Mouse (Mus musculus): ENCODE results near the gene Pgp. TPM values are rescaled to one million over a fixed set of nuclear protein-coding genes. Genes with fewer than 3 reads are reported as not detected.
A peak's percentile ranks its signal among the peaks of the same experiment; 100 is the strongest.

The Pgp gene
- polyA plus RNA-seq, 1 experiment from 2014 or later, result 65.2 TPM

DNA sequence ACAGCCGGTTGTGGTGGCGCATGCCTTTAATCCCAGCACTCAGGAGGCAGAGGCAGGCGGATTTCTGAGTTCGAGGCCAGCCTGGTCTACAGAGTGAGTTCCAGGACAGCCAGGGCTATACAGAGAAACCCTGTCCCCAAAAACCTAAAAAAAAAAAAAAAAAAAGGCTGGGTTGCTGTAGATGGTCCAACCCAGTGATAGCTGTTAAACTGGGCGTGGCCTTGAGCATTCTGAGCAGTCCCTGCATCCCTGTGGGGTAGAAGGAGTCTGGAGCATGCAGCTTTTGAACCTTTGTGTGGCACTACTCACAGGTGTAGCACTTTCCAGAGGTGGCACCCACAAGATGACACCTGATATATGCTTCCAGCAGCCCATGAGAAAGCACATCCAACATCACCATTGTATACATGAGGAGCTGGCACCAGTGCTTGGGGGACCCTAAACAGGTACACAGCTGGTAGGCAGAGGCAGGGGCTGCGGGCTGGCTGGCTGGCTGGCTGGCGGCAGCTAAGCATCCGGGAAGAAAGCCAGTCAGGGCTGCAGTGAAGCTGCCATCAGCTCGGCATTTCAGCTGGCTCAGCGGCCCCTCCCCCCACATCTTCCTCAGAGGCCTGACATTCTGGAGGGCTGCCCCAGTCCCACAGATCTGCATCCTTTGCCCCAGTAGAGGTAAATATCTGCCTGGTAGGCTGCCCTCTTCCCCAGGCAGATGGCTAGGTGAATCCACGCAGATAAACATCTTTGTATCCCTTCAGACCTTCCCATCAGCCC lies 15.1 kb downstream of the Pgp start:
- ATAC-seq (ENCODE audit: insufficient read depth, low FRiP score, low TSS enrichment) (no peak), DNase-seq (ENCODE audit: low spot score) (no peak)
- H3K4me2 ChIP-seq (ENCODE audit: low read depth), result no peak overlapping the region
- no peak overlapping the region for H3K27ac ChIP-seq (ENCODE audit: low read depth, low read length)
- no peaks in the 10 kb centered on the region for H3K36me3 ChIP-seq (ENCODE audit: control insufficient read depth, insufficient read depth, low read length)
- WGBS, result 50% methylated on average over 11 of the region's 11 CpGs
- peaks cover 4% of the 10 kb centered on the region; the same call in 1 of the 2 replicates for H3K27me3 ChIP-seq (ENCODE audit: control insufficient read depth, insufficient read depth, low read length)
- no peak overlapping the region; the same call in 1 of the 2 replicates for H3K9ac ChIP-seq (ENCODE audit: low read length)
- H3K4me3 ChIP-seq (ENCODE audit: low read depth, low read length), result no peak overlapping the region
- no peaks in the 10 kb centered on the region for H3K9me3 ChIP-seq (ENCODE audit: control insufficient read depth, low read length)
- peaks cover 12% of the 10 kb centered on the region for H3K4me1 ChIP-seq (ENCODE audit: control insufficient read depth, insufficient read depth, low read length)

DNA sequence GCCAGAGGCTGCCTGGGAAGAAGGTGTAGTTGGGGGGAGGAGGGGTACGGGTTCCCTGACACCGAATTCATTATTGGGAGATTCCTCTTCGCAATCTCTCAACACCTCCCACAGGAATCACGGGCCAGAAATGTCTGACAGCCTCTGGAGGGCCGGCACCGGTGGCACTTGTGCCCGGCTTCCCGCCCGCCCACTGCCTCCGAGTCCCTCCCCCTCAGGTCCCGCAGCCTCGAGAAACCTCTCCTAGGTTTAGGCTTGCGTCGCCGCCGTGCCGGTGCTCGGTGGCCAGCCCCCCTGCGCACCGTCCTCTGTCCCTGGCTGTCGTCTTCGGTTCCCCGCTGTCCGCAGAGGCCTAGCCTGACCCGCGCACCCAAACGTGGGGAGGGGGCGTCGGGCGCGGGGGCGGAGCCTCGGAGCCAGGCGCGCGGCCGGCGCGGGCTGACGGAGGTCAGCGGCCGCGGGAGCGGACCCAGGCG lies 18.0 kb downstream of the Pgp start, which contains the start of gene Caskin1:
Gene Caskin1 (plus strand): TSS at position 416 of the 476 bp plus-strand sequence.
- H3K4me1 ChIP-seq (ENCODE audit: control insufficient read depth, insufficient read depth, low read length), result peaks cover 13% of the 10 kb centered on the region
- no peaks in the 10 kb centered on the region for H3K36me3 ChIP-seq (ENCODE audit: control insufficient read depth, insufficient read depth, low read length)
- H3K4me3 ChIP-seq (ENCODE audit: low read depth, low read length), result peak within 1 kb of the TSS; percentile 60
- WGBS, result 0% methylated on average over 45 of the region's 45 CpGs
- peaks cover 4% of the 10 kb centered on the region; the same call in 1 of the 2 replicates for H3K27me3 ChIP-seq (ENCODE audit: control insufficient read depth, insufficient read depth, low read length)
- no peaks in the 10 kb centered on the region for H3K9me3 ChIP-seq (ENCODE audit: control insufficient read depth, low read length)
- peak within 1 kb of the TSS; percentile 89 for H3K4me2 ChIP-seq (ENCODE audit: low read depth)
- H3K27ac ChIP-seq (ENCODE audit: low read depth, low read length), result peak within 1 kb of the TSS; percentile 76
- peak within 1 kb of the TSS; percentile 73 for H3K9ac ChIP-seq (ENCODE audit: low read length)
- DNase-seq (ENCODE audit: low spot score), result peak; percentile 58
- peak; percentile 72 for ATAC-seq (ENCODE audit: insufficient read depth, low FRiP score, low TSS enrichment)

DNA sequence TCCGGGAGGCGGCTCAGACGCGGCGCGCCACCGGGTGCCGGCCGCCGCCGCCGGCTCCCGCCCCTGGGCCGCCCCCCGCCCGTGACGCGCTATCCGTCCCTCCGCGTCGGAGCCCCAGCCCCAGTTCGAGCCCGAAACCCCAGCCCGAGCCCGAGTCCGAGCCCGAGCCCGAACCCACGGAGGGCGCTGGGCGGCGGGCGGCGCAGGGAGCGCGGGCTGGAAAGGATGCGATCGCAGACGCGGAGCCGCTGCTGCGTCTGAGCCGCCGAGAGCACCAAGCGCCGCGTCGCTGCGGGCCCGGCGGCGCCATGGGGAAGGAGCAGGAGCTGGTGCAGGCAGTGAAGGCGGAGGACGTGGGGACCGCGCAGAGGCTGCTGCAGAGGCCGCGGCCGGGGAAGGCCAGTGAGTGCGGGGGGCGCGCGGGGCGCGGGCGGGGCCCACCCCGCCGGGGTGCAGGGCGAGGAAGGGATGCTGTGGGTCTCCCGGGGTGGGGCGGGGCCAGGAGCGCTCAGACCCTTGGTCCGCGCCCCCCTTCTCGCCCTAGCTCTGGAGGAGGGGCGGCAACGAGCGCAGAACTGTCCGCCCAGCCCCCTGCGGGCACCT lies 18.6 kb downstream of the Pgp start:
- H3K27me3 ChIP-seq (ENCODE audit: control insufficient read depth, insufficient read depth, low read length), result peaks cover 4% of the 10 kb centered on the region; the same call in 1 of the 2 replicates
- no peaks in the 10 kb centered on the region for H3K9me3 ChIP-seq (ENCODE audit: control insufficient read depth, low read length)
- peak overlapping the region; percentile 73 for H3K9ac ChIP-seq (ENCODE audit: low read length)
- H3K4me3 ChIP-seq (ENCODE audit: low read depth, low read length), result peak overlapping the region; percentile 60
- peak overlapping the region; percentile 89 for H3K4me2 ChIP-seq (ENCODE audit: low read depth)
- ATAC-seq (ENCODE audit: insufficient read depth, low FRiP score, low TSS enrichment) (peak; percentile 70), DNase-seq (ENCODE audit: low spot score) (peak; percentile 68)
- H3K27ac ChIP-seq (ENCODE audit: low read depth, low read length), result peak overlapping the region; percentile 76
- under 1% methylated on average over 55 of the region's 81 CpGs for WGBS
- H3K36me3 ChIP-seq (ENCODE audit: control insufficient read depth, insufficient read depth, low read length), result no peaks in the 10 kb centered on the region
- peaks cover 13% of the 10 kb centered on the region for H3K4me1 ChIP-seq (ENCODE audit: control insufficient read depth, insufficient read depth, low read length)

DNA sequence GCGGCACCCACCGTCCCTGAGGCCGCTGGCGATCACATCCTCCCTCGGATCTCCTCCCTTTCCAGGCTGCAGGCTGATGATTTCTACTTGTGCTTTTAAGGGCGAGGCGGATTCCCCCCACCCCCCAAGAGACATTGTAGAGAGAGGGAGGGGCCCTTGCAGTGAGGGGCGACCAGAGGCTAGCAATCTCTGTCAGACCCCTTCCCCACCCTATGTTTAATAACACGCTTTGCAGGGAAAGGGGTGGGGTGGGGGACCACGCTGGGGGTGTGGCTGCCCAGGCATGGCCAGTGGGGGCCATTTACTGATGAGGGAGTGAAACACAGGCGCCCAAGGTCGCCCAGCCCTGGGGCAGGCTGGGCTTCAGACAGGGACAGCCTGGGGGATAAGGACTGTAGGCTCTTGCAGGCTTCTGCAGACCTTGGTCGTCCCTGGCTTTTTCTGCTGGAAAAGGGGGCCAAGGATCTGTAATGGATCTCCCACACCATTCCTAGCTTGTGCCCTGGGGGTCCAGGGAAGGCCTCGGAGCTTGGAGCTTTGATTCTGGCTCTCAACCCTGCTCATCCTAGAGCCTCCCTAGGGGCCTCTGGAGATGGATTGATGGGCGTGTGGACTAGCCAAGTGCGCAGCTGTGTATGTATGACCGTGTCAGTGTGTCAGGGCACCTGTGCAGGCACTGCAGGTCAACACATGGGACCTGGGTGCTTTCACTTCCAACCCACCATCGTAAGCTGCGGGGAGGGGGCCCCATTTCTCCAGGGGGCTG lies 19.3 kb downstream of the Pgp start:
- peaks cover 13% of the 10 kb centered on the region for H3K4me1 ChIP-seq (ENCODE audit: control insufficient read depth, insufficient read depth, low read length)
- peak overlapping the region; percentile 73 for H3K9ac ChIP-seq (ENCODE audit: low read length)
- H3K27me3 ChIP-seq (ENCODE audit: control insufficient read depth, insufficient read depth, low read length), result peaks cover 4% of the 10 kb centered on the region; the same call in 1 of the 2 replicates
- H3K36me3 ChIP-seq (ENCODE audit: control insufficient read depth, insufficient read depth, low read length), result no peaks in the 10 kb centered on the region
- peak overlapping the region; percentile 89 for H3K4me2 ChIP-seq (ENCODE audit: low read depth)
- H3K4me3 ChIP-seq (ENCODE audit: low read depth, low read length), result peak overlapping the region; percentile 60
- ATAC-seq (ENCODE audit: insufficient read depth, low FRiP score, low TSS enrichment), result peak; percentile 37
- DNase-seq (ENCODE audit: low spot score), result peak; percentile 60
- no peaks in the 10 kb centered on the region for H3K9me3 ChIP-seq (ENCODE audit: control insufficient read depth, low read length)
- H3K27ac ChIP-seq (ENCODE audit: low read depth, low read length), result peak overlapping the region; percentile 76
- 20% methylated on average over 17 of the region's 19 CpGs for WGBS

DNA sequence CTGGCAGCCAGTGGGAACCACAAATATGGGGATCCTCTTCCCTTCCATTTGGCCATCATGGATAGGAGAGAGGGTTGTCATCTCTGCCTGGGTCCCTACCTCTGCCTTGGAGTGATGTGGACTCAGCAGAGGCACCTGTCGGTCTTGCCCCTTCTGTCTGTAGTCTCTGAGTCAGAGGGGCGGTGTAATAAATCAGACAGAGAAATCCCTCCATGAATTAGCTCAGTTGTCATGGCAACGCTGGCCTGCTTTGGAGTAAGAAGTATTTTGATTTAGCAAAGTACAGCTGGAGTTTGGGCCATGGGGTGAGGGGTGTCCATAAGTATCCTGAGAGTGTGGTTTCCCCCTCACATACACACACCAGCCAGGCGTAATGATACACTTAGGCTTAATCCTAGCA lies 20.2 kb downstream of the Pgp start:
- peaks cover 4% of the 10 kb centered on the region; the same call in 1 of the 2 replicates for H3K27me3 ChIP-seq (ENCODE audit: control insufficient read depth, insufficient read depth, low read length)
- no peaks in the 10 kb centered on the region for H3K9me3 ChIP-seq (ENCODE audit: control insufficient read depth, low read length)
- peaks cover 13% of the 10 kb centered on the region for H3K4me1 ChIP-seq (ENCODE audit: control insufficient read depth, insufficient read depth, low read length)
- peak overlapping the region; percentile 89; the same call in 1 of the 2 replicates for H3K4me2 ChIP-seq (ENCODE audit: low read depth)
- 72% methylated on average over 4 of the region's 4 CpGs for WGBS
- H3K27ac ChIP-seq (ENCODE audit: low read depth, low read length), result no peak overlapping the region
- no peak overlapping the region for H3K9ac ChIP-seq (ENCODE audit: low read length)
- no peaks in the 10 kb centered on the region for H3K36me3 ChIP-seq (ENCODE audit: control insufficient read depth, insufficient read depth, low read length)
- DNase-seq (ENCODE audit: low spot score), result no peak
- no peak for ATAC-seq (ENCODE audit: insufficient read depth, low FRiP score, low TSS enrichment)
- no peak overlapping the region for H3K4me3 ChIP-seq (ENCODE audit: low read depth, low read length)

DNA sequence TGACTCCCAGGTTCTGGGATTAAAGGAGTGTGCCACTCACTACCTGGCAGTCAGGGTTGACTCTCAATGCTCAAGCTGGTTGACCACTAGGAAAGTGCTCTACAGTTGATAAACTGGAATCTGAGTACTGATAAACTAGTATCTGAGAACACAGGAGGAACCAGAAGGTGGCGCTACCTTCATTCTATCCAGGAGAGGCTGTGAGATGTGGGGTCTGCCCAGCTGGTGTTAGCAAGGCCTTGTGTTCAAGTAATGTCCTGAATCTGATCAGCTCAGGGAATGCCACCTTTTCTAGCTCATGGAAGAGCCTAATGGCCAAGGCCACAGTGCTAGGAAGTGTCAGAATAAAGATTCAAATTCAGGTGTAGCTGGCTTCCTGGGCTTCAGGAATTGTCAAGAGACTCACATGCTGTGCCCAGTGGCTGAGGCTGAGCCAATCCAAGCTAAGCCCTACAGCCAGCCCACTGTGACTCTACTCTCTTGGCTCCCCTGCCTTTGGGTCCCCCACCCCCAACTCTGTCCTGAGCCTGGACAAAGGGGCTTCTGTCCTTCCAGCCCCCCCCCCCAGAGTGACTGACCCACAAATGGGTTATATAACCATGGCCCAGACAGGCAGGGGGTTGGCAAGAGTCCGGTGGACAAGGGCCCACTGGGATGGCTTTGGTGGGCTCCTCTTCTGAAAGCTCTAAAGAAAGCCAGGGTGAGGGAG lies 24.6 kb downstream of the Pgp start:
- Histone ChIP-seq H3K36me3 (ENCODE audit: control insufficient read depth, insufficient read depth, low read length) (peaks cover 4% of the 10 kb centered on the region; the same call in 1 of the 2 replicates), H3K9ac (ENCODE audit: low read length) (no peak overlapping the region), H3K4me1 (ENCODE audit: control insufficient read depth, insufficient read depth, low read length) (peaks cover 6% of the 10 kb centered on the region), H3K9me3 (ENCODE audit: control insufficient read depth, low read length) (no peaks in the 10 kb centered on the region), H3K27me3 (ENCODE audit: control insufficient read depth, insufficient read depth, low read length) (no peaks in the 10 kb centered on the region), H3K27ac (ENCODE audit: low read depth, low read length) (no peak overlapping the region), H3K4me3 (ENCODE audit: low read depth, low read length) (no peak overlapping the region), H3K4me2 (ENCODE audit: low read depth) (no peak overlapping the region)
- ATAC-seq (ENCODE audit: insufficient read depth, low FRiP score, low TSS enrichment), result no peak
- WGBS, result 45% methylated on average over 2 of the region's 2 CpGs
- DNase-seq (ENCODE audit: low spot score), result peak; percentile 55

DNA sequence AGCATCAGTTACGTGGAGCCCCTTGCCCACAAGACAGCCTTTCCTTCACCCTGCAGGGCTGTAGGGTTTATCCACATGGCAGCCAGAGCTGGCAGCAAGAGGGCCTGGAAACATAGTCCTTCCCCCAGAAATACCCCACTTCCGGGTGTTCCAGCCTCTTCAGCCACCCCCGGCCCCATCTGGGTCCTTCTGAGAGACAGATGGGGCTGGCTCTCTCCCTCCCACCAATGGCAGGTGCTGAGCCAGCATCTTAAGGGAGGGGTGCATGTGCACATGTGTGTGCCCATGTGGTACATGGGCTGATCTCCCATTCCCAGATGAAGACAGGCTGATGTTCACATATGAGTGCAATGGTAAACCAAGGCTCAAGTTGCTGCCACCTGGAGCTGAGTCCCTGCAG lies 25.3 kb downstream of the Pgp start:
- Histone ChIP-seq H3K4me3 (ENCODE audit: low read depth, low read length) (no peak overlapping the region), H3K9ac (ENCODE audit: low read length) (no peak overlapping the region), H3K9me3 (ENCODE audit: control insufficient read depth, low read length) (no peaks in the 10 kb centered on the region), H3K4me2 (ENCODE audit: low read depth) (no peak overlapping the region), H3K27me3 (ENCODE audit: control insufficient read depth, insufficient read depth, low read length) (no peaks in the 10 kb centered on the region), H3K36me3 (ENCODE audit: control insufficient read depth, insufficient read depth, low read length) (peaks cover 4% of the 10 kb centered on the region; the same call in 1 of the 2 replicates), H3K4me1 (ENCODE audit: control insufficient read depth, insufficient read depth, low read length) (no peaks in the 10 kb centered on the region), H3K27ac (ENCODE audit: low read depth, low read length) (no peak overlapping the region)
- DNase-seq (ENCODE audit: low spot score), result no peak
- ATAC-seq (ENCODE audit: insufficient read depth, low FRiP score, low TSS enrichment), result no peak
- 86% methylated on average over 3 of the region's 3 CpGs for WGBS

DNA sequence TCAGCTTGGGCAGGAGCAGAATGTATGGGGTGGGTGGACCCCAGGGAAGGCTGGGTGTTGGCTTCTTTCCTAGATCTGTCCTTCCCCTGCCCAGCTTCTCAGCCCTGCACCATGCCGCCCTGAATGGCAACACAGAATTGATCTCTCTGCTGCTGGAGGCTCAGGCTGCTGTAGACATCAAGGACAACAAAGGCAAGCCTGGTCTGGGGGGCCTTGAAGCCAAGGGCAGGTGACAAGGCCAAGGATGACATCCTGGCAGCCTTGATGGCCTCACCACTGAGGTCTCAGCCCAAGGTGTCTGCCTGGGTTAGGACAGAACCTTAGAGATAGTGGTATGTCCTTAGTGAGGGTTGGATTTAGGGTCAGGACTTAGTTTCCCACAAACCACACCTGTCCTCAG lies 25.8 kb downstream of the Pgp start:
- Histone ChIP-seq H3K4me2 (ENCODE audit: low read depth) (no peak overlapping the region), H3K4me1 (ENCODE audit: control insufficient read depth, insufficient read depth, low read length) (no peaks in the 10 kb centered on the region), H3K27me3 (ENCODE audit: control insufficient read depth, insufficient read depth, low read length) (no peaks in the 10 kb centered on the region), H3K4me3 (ENCODE audit: low read depth, low read length) (no peak overlapping the region), H3K9me3 (ENCODE audit: control insufficient read depth, low read length) (no peaks in the 10 kb centered on the region), H3K36me3 (ENCODE audit: control insufficient read depth, insufficient read depth, low read length) (peaks cover 4% of the 10 kb centered on the region; the same call in 1 of the 2 replicates), H3K9ac (ENCODE audit: low read length) (no peak overlapping the region), H3K27ac (ENCODE audit: low read depth, low read length) (no peak overlapping the region)
- ATAC-seq (ENCODE audit: insufficient read depth, low FRiP score, low TSS enrichment) (no peak), DNase-seq (ENCODE audit: low spot score) (no peak)
- WGBS, result 89% methylated on average over 1 of the region's 1 CpGs

All from neural tube, embryonic 11.5 days (tissue).